Mouse (Mus musculus): ENCODE data around the gene Clip2. TPM values are rescaled to one million over a fixed set of nuclear protein-coding genes. Genes with fewer than 3 reads are reported as not detected.

Gene Clip2
- polyA plus RNA-seq, 1 experiment from 2014 or later: 4.6 TPM

DNA sequence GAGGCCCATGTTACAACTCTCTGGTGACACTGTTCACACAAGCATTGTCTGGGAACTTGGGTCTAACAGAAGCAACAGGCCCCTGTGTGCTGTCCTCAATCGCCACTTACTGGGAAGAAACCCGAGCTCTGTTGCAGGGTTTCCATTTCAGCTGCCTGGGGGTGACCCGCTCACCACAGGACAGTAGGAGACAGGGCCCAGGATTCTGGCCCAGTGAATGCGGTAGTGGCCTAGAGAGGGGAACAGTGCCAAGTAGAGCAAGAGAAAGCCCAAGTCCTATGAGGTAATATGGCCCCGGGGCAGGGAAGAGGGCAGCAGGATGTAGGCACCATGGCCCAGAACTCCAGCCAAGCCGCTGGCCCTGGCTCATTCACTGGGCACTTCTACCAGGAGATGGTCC, 11.4 kb downstream of the Clip2 start:
- no peaks in the 10 kb centered on the region for H3K27me3 ChIP-seq
- no peak overlapping the region for H3K4me3 ChIP-seq
- WGBS: 62% methylated on average over 6 of the region's 6 CpGs
- H3K9ac ChIP-seq: no peak overlapping the region
- peaks cover 59% of the 10 kb centered on the region for H3K4me1 ChIP-seq
- no peak overlapping the region for H3K4me2 ChIP-seq
- H3K36me3 ChIP-seq: peaks cover 7% of the 10 kb centered on the region; the same call in 1 of the 2 replicates
- no peak for ATAC-seq (ENCODE audit: borderline replicate concordance, extremely low read depth, low FRiP score, low TSS enrichment)
- H3K27ac ChIP-seq: peak overlapping the region; percentile 96
- H3K9me3 ChIP-seq: no peaks in the 10 kb centered on the region

- H3K9me3 ChIP-seq: no peaks in the 10 kb centered on the region
- WGBS: 2% methylated on average over 3 of the region's 3 CpGs
- peak overlapping the region; percentile 96 for H3K27ac ChIP-seq
- H3K4me1 ChIP-seq: peaks cover 55% of the 10 kb centered on the region
- peaks cover 11% of the 10 kb centered on the region; the same call in 1 of the 2 replicates for H3K36me3 ChIP-seq
- no peak overlapping the region for H3K9ac ChIP-seq
- no peaks in the 10 kb centered on the region for H3K27me3 ChIP-seq
- ATAC-seq (ENCODE audit: borderline replicate concordance, extremely low read depth, low FRiP score, low TSS enrichment): peak; percentile 87
- H3K4me2 ChIP-seq: peak overlapping the region; percentile 23; the same call in 1 of the 2 replicates
- H3K4me3 ChIP-seq: no peak overlapping the region
Measured at GRCm38 (mm10) chr5:134539891-134540290, 12.3 kb downstream of the Clip2 start.

- WGBS: 81% methylated on average over 6 of the region's 6 CpGs
- ATAC-seq (ENCODE audit: borderline replicate concordance, extremely low read depth, low FRiP score, low TSS enrichment): no peak
- peaks cover 29% of the 10 kb centered on the region for H3K36me3 ChIP-seq
Measured at GRCm38 (mm10) chr5:134536036-134536435, 16.2 kb downstream of the Clip2 start.

GRCm38 (mm10) chr5:134532417-134532816, 19.8 kb downstream of the Clip2 start:
- 95% methylated on average over 6 of the region's 6 CpGs for WGBS

More at GRCm38 (mm10) chr5:134536036-134536435, 16.2 kb downstream of the Clip2 start:
- H3K4me1 ChIP-seq: peaks cover 22% of the 10 kb centered on the region
- no peaks in the 10 kb centered on the region for H3K9me3 ChIP-seq
- no peak overlapping the region for H3K4me2 ChIP-seq
- no peak overlapping the region for H3K4me3 ChIP-seq
- H3K27me3 ChIP-seq: no peaks in the 10 kb centered on the region
- H3K9ac ChIP-seq: no peak overlapping the region
- H3K27ac ChIP-seq: 0 out of 2 replicates have a peak overlapping the region, but pooled peaks have one; percentile 11

GRCm38 (mm10) chr5:134531585-134531984, 20.6 kb downstream of the Clip2 start:
- H3K4me1 ChIP-seq: no peaks in the 10 kb centered on the region
- H3K27ac ChIP-seq: no peak overlapping the region
- no peak overlapping the region for H3K4me2 ChIP-seq
- peaks cover 22% of the 10 kb centered on the region for H3K36me3 ChIP-seq
- no peaks in the 10 kb centered on the region for H3K9me3 ChIP-seq
- H3K27me3 ChIP-seq: no peaks in the 10 kb centered on the region
- 79% methylated on average over 9 of the region's 9 CpGs for WGBS
- H3K4me3 ChIP-seq: no peak overlapping the region
- no peak for ATAC-seq (ENCODE audit: borderline replicate concordance, extremely low read depth, low FRiP score, low TSS enrichment)
- H3K9ac ChIP-seq: no peak overlapping the region

More at GRCm38 (mm10) chr5:134532417-134532816, 19.8 kb downstream of the Clip2 start:
- H3K27ac ChIP-seq: no peak overlapping the region
- H3K4me1 ChIP-seq: no peaks in the 10 kb centered on the region
- H3K9ac ChIP-seq: no peak overlapping the region
- H3K4me2 ChIP-seq: no peak overlapping the region
- H3K9me3 ChIP-seq: no peaks in the 10 kb centered on the region
- H3K4me3 ChIP-seq: no peak overlapping the region
- no peaks in the 10 kb centered on the region for H3K27me3 ChIP-seq
- ATAC-seq (ENCODE audit: borderline replicate concordance, extremely low read depth, low FRiP score, low TSS enrichment): no peak
- H3K36me3 ChIP-seq: peaks cover 22% of the 10 kb centered on the region

DNA sequence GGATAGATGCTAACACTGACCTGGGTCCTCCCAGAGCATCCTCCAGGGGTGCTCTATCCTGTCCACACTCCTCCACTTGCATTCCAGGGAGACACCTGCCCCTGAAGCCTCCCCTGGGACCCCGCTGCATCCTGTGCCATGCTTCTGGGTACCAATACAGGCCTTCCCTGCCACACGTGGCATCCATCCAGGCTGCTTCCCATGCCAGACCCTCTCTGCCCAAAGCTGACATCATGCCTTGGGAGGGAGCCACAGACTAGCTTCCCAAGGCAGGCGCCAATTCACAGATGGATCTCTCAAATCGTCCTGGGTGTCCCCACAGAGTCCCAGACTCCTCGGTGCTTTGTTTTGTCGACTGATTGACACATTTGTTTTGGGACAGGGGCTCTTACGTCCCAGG, 21.4 kb downstream of the Clip2 start:
- Histone ChIP-seq H3K36me3 (peaks cover 22% of the 10 kb centered on the region), H3K4me2 (no peak overlapping the region), H3K27ac (no peak overlapping the region), H3K9me3 (no peaks in the 10 kb centered on the region), H3K4me3 (no peak overlapping the region), H3K4me1 (no peaks in the 10 kb centered on the region), H3K9ac (no peak overlapping the region), H3K27me3 (no peaks in the 10 kb centered on the region)
- no peak for ATAC-seq (ENCODE audit: borderline replicate concordance, extremely low read depth, low FRiP score, low TSS enrichment)
- 60% methylated on average over 7 of the region's 7 CpGs for WGBS

DNA sequence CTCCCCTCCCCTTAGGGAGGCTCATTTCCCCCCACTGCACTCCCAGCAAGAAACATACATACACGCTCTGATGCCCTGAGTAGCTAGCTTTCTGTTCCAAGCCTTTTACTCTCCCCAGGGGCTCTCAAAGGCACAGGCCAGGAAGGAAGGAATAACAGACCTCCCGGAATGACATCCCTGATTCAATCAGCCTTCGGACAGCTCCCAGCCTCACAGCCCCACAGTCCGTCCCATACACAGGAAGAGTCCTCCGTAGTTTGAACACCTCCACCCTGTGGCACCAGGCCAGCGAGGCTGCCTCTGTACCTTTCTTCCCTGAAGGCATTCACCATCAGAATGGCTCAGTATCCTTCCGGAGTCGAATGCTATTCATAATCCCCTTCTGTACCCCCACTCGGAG, 23.7 kb downstream of the Clip2 start:
- Histone ChIP-seq H3K9me3 (no peaks in the 10 kb centered on the region), H3K27me3 (no peaks in the 10 kb centered on the region), H3K4me3 (no peak overlapping the region), H3K4me1 (no peaks in the 10 kb centered on the region), H3K4me2 (no peak overlapping the region), H3K9ac (no peak overlapping the region), H3K27ac (no peak overlapping the region), H3K36me3 (peaks cover 11% of the 10 kb centered on the region)
- 43% methylated on average over 9 of the region's 9 CpGs for WGBS
- no peak for ATAC-seq (ENCODE audit: borderline replicate concordance, extremely low read depth, low FRiP score, low TSS enrichment)

- H3K27ac ChIP-seq: no peak overlapping the region
- H3K4me1 ChIP-seq: no peaks in the 10 kb centered on the region
- 0 out of 2 replicates have a peak, but pooled peaks cover 4% of the 10 kb centered on the region for H3K36me3 ChIP-seq
- ATAC-seq (ENCODE audit: borderline replicate concordance, extremely low read depth, low FRiP score, low TSS enrichment): no peak
- 91% methylated on average over 15 of the region's 15 CpGs for WGBS
- H3K4me3 ChIP-seq: no peak overlapping the region
- no peak overlapping the region for H3K9ac ChIP-seq
- H3K9me3 ChIP-seq: no peaks in the 10 kb centered on the region
- no peak overlapping the region for H3K4me2 ChIP-seq
- H3K27me3 ChIP-seq: no peaks in the 10 kb centered on the region
Measured at GRCm38 (mm10) chr5:134525971-134526711, 26.1 kb downstream of the Clip2 start.

- Histone ChIP-seq H3K4me1 (no peaks in the 10 kb centered on the region), H3K9me3 (no peaks in the 10 kb centered on the region), H3K27me3 (no peaks in the 10 kb centered on the region), H3K9ac (no peak overlapping the region), H3K36me3 (peaks cover 18% of the 10 kb centered on the region), H3K27ac (no peak overlapping the region), H3K4me2 (no peak overlapping the region), H3K4me3 (no peak overlapping the region)
- WGBS: 47% methylated on average over 5 of the region's 5 CpGs
- no peak for ATAC-seq (ENCODE audit: borderline replicate concordance, extremely low read depth, low FRiP score, low TSS enrichment)
Measured at GRCm38 (mm10) chr5:134523728-134524127, 28.5 kb downstream of the Clip2 start.

GRCm38 (mm10) chr5:134522524-134522923, 29.7 kb downstream of the Clip2 start:
- H3K4me3 ChIP-seq: no peak overlapping the region
- WGBS: 91% methylated on average over 26 of the region's 26 CpGs
- H3K4me1 ChIP-seq: no peaks in the 10 kb centered on the region
- H3K9me3 ChIP-seq: no peaks in the 10 kb centered on the region
- no peak overlapping the region for H3K9ac ChIP-seq
- no peak overlapping the region for H3K27ac ChIP-seq
- H3K36me3 ChIP-seq: peaks cover 21% of the 10 kb centered on the region
- H3K4me2 ChIP-seq: no peak overlapping the region
- no peak for ATAC-seq (ENCODE audit: borderline replicate concordance, extremely low read depth, low FRiP score, low TSS enrichment)
- no peaks in the 10 kb centered on the region for H3K27me3 ChIP-seq

DNA sequence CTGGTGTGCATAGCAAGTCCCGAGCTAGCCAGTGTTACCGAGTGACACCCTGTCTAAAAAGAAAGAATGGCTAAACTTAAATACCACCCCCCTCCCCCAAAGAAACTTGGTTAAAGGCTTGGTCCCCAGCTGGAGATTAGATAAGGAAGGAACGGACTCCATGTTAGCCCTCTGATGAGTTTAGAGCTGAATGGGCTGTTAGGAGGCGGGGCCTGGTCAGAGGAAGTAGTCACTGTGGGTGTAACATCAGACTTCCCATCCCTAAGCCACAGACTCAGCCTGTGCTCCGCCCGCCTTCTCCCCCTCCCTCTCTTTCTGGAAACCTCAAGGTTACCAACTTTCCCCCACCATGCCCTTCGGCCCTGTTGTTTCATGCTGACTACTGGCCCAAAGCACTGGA, 30.4 kb downstream of the Clip2 start:
- Histone ChIP-seq H3K9ac (no peak overlapping the region), H3K27me3 (no peaks in the 10 kb centered on the region), H3K36me3 (peaks cover 28% of the 10 kb centered on the region), H3K4me2 (no peak overlapping the region), H3K9me3 (no peaks in the 10 kb centered on the region), H3K4me1 (no peaks in the 10 kb centered on the region), H3K27ac (no peak overlapping the region), H3K4me3 (no peak overlapping the region)
- ATAC-seq (ENCODE audit: borderline replicate concordance, extremely low read depth, low FRiP score, low TSS enrichment): no peak
- WGBS: 76% methylated on average over 7 of the region's 7 CpGs

GRCm38 (mm10) chr5:134521131-134521530, 31.1 kb downstream of the Clip2 start:
- H3K27ac ChIP-seq: no peak overlapping the region
- no peaks in the 10 kb centered on the region for H3K9me3 ChIP-seq
- no peak overlapping the region for H3K4me2 ChIP-seq
- WGBS: 94% methylated on average over 2 of the region's 2 CpGs
- no peak for ATAC-seq (ENCODE audit: borderline replicate concordance, extremely low read depth, low FRiP score, low TSS enrichment)
- H3K27me3 ChIP-seq: no peaks in the 10 kb centered on the region
- no peaks in the 10 kb centered on the region for H3K4me1 ChIP-seq
- no peak overlapping the region for H3K4me3 ChIP-seq
- peaks cover 35% of the 10 kb centered on the region for H3K36me3 ChIP-seq
- no peak overlapping the region for H3K9ac ChIP-seq

All from lung, embryonic 15.5 days (tissue).